Mouse (Mus musculus): ENCODE measurements around the gene Ptpro. TPM values are rescaled to one million over a fixed set of nuclear protein-coding genes. Genes with fewer than 3 reads are reported as not detected.
A peak's percentile ranks its signal among the peaks of the same experiment; 100 is the strongest.

Gene Ptpro
- polyA plus RNA-seq (2015; fragmentation: Nextera tagmentation; extraction: Ambion mirVana), result 2.4 and 2.5 TPM in 2 replicates

DNA sequence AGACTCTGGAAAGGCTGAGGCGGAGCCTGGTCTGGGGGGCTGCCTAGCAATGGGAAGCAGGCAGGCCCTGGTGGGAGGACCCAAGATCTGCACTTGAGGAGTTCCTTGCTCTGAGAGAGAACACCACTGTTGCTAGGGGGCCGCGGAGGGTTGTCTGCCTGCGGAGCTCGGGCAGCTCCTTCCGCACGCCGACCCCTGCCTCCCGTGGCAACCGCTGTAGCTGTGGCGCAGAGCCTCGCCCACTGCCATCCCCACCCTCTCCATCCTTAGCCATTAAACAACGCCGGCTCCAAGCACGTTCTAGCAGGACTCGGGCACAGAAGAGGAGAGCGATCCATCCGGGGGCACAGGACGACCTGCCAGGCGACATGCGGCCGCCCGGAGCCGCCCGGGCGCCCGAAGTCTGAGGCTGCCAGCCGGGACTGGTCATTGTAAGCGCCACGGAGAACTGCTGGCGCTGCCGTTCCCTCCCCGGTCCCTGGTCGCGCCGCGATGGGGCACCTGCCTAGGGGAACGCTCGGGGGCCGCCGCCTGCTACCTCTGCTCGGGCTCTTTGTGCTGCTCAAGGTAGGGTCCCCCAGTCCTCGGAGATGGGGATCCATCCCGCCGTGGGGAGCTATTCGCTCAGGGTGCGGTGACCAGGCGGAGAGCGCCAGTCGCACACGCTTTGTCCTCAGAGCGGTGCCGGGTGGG, at the start of gene Ptpro:
Gene Ptpro (plus strand): TSS at position 126 of the 693 bp plus-strand sequence.
- peak within 1 kb of the TSS; percentile 42 for H3K4me3 ChIP-seq (replicated peaks)
- peak within 1 kb of the TSS; percentile 34 for H3K9ac ChIP-seq
- peak; percentile 78 for ATAC-seq

DNA sequence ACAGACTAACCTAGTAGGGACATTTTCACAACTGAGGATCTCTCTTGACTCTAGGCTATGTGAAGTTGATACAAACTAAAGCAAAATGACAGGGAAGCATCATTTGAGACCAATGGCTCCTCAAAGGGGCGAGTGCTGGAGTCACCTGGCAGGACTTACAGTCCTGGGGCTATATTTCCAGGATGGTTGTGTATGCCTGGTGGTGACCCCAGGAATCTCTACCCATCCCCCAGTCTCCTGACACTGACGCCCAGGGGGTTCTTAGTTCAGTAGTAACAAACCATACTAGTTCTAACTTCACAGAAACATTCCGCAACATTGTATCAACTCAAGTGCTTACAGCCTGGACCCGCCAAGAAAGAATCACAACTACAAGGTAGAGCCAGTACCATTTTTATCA, 49.5 kb upstream of the Ptpro start:
- Histone ChIP-seq H3K4me3 (replicated peaks) (no peak overlapping the region), H3K9me3 (no peaks in the 10 kb centered on the region), H3K4me2 (replicated peaks) (no peak overlapping the region), H3K36me3 (no peaks in the 10 kb centered on the region), H3K27me3 (replicated peaks) (no peaks in the 10 kb centered on the region), H3K4me1 (replicated peaks) (no peaks in the 10 kb centered on the region), H3K9ac (no peak overlapping the region), H3K27ac (no peak overlapping the region)
- no peak for ATAC-seq
- 84% methylated on average over 4 of the region's 4 CpGs for WGBS

More for the DNA sequence above, at the start of gene Ptpro:
- Histone ChIP-seq H3K4me1 (replicated peaks) (0 out of 2 replicates have a peak, but pooled peaks cover 4% of the 10 kb centered on the region), H3K36me3 (no peaks in the 10 kb centered on the region), H3K27ac (no peak within 1 kb of the TSS), H3K27me3 (replicated peaks) (peaks cover 22% of the 10 kb centered on the region), H3K4me2 (replicated peaks) (peak within 1 kb of the TSS; percentile 92), H3K9me3 (no peaks in the 10 kb centered on the region)
- WGBS, result 1% methylated on average over 51 of the region's 53 CpGs

DNA sequence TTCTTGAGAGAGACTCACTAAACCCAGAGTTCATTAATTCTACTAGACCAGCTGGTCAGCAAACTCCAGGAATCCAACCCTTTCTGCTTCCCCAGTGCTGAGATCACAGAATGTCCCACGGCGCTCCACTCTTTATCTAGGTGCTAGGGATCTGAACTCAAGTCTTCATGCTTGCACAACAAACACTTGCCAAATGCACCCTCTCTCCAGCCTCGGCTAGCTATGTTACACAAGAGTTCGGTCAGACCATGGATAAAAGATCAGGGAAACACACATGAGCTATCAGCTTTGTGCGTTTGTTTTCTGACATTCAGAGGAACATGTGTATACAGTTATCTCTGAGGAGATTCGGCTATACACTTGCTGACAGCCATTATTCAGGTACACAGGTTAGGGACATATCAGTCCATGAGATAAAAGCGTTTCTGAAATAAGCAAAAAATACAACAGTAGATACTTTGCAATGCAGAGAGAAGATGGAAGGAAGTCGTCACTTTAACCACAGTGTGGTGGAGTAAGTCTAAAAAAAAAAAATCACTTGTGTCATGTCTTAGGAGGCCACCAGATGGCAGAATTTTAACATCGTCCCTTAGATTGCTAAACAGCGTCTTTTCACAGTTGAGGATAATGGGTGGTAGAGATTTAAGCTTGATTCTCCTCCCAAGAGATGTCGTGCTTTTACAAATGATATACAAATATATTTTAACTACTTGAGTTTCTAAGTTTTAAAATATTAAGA, 46.3 kb upstream of the Ptpro start:
- 58% methylated on average over 11 of the region's 11 CpGs for WGBS
- Histone ChIP-seq H3K4me3 (replicated peaks) (no peak overlapping the region), H3K4me1 (replicated peaks) (no peaks in the 10 kb centered on the region)

DNA sequence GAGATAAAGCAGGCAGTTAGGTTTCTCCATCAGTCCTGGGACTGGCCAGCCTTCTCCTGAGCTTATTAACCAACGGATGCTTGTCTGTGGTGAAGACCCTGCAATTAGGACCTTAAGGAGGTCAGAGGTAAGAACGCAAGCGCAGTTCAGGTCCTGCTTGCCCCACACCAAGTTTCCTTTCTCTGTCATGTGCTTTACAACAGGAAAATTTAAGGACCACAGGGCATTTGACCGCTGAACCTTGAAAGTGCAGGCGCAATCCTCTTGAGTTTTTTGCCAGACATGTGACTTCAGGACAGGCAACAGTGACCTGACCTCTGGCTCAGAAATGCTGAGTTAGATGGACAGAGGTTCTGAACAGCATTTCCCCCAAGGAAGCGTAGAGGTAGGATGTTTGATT, 45.0 kb upstream of the Ptpro start:
- H3K4me3 ChIP-seq (replicated peaks), result no peak overlapping the region
- WGBS, result 88% methylated on average over 6 of the region's 6 CpGs

More for the DNA sequence above, 46.3 kb upstream of the Ptpro start:
- Histone ChIP-seq H3K27ac (no peak overlapping the region), H3K9me3 (no peaks in the 10 kb centered on the region), H3K9ac (no peak overlapping the region), H3K4me2 (replicated peaks) (no peak overlapping the region), H3K27me3 (replicated peaks) (no peaks in the 10 kb centered on the region), H3K36me3 (no peaks in the 10 kb centered on the region)
- ATAC-seq, result no peak

DNA sequence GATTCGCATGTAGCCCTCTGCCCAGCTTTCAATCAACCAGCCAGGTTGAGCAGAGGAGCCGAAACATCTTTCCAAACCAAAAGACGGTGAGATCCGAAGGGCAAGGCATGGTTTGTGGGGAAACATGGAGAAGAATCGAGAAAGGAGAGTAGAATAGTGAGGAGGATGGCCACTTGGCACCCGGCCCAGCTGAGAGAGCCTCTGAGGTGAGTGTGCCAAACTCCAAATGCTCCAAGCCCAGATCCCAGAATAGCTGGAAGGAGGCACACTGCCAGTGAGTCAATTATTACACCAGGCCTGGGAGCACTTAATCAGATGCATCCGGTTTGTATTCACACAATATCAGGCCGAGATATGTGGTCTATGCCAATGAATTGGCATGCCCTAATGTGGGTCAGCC, 42.1 kb upstream of the Ptpro start:
- Histone ChIP-seq H3K4me2 (replicated peaks) (no peak overlapping the region), H3K27me3 (replicated peaks) (no peaks in the 10 kb centered on the region), H3K9me3 (no peaks in the 10 kb centered on the region), H3K36me3 (no peaks in the 10 kb centered on the region), H3K27ac (no peak overlapping the region), H3K4me3 (replicated peaks) (no peak overlapping the region), H3K9ac (no peak overlapping the region), H3K4me1 (replicated peaks) (no peaks in the 10 kb centered on the region)
- 81% methylated on average over 8 of the region's 8 CpGs for WGBS
- ATAC-seq, result no peak

More for the DNA sequence above, 45.0 kb upstream of the Ptpro start:
- ATAC-seq, result no peak
- no peaks in the 10 kb centered on the region for H3K27me3 ChIP-seq (replicated peaks)
- H3K4me1 ChIP-seq (replicated peaks), result no peaks in the 10 kb centered on the region
- H3K4me2 ChIP-seq (replicated peaks), result no peak overlapping the region
- no peaks in the 10 kb centered on the region for H3K9me3 ChIP-seq
- no peak overlapping the region for H3K27ac ChIP-seq
- no peaks in the 10 kb centered on the region for H3K36me3 ChIP-seq
- no peak overlapping the region for H3K9ac ChIP-seq

DNA sequence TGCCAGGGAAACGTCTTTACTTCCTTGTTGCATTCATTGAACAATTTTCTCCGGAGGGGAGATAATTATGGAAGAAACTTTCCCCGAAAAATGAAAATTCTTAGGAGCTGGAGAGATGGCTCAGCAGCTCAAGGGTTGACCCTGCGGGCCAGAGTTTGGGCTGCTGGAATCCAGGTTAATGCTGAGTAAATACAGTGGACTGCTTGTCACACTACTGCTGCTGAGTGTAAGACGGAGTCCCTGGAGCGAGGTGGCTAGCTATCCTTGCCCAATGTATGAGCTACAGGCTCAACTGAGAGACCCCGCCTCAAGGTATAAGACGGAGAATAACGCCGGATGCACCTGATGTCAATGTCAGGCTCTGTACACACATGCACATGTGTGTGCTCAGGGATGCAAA, 41.1 kb upstream of the Ptpro start:
- no peaks in the 10 kb centered on the region for H3K27me3 ChIP-seq (replicated peaks)
- no peak overlapping the region for H3K4me2 ChIP-seq (replicated peaks)
- no peaks in the 10 kb centered on the region for H3K4me1 ChIP-seq (replicated peaks)
- H3K9me3 ChIP-seq, result no peaks in the 10 kb centered on the region
- no peak overlapping the region for H3K9ac ChIP-seq
- no peak for ATAC-seq
- no peak overlapping the region for H3K4me3 ChIP-seq (replicated peaks)
- H3K36me3 ChIP-seq, result no peaks in the 10 kb centered on the region
- 88% methylated on average over 10 of the region's 10 CpGs for WGBS
- H3K27ac ChIP-seq, result no peak overlapping the region

DNA sequence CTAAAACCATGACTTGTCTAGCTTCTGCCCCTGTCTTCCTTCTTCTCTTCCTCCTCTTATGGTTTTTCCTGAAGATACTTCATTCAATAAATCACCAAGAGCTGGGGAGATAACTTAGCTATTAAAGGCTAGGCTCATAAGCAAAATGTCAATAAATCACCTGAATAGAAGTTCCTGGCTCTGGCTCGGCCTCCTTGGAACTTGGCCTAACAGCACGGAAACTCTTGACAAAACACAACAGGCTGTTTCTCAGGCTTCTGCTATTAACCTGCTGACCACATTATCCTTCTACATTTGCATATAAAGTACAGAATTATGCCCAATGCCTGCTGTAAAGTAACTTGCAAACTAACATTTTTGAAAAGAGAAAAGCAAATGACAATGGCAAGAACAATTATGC, 40.7 kb upstream of the Ptpro start:
- Histone ChIP-seq H3K9ac (no peak overlapping the region), H3K27me3 (replicated peaks) (no peaks in the 10 kb centered on the region), H3K27ac (no peak overlapping the region), H3K36me3 (no peaks in the 10 kb centered on the region), H3K4me1 (replicated peaks) (no peaks in the 10 kb centered on the region), H3K9me3 (no peaks in the 10 kb centered on the region), H3K4me2 (replicated peaks) (no peak overlapping the region), H3K4me3 (replicated peaks) (no peak overlapping the region)
- 35% methylated on average over 2 of the region's 2 CpGs for WGBS
- no peak for ATAC-seq

DNA sequence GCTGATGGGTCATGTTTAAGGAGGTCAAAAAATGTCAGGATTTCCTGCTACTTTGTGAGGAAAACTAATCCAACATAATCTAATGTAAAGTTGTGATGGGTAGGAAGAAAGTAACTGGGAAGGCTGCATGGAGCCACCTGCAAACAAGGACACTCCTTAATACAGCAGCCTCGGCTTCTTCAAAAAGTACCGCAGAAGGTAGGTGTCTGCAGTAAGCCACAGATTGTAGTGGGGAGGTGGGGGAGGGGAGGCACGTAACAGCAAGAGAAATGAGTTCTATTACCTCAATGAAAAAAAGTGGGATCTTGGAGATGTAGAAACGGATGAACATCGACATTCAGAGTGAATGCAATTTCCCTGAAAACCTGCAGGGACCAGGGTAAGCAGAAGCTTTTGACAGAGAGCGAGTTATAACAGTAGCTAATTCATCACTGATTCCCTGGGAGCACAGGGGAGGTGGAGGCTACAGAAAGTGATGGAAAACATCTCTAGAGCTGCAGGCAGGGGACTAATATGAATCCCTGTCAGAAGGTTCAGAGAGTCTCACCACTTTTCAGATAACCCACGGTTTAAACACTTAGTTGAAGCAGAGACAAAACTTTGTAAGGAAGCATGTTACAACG, 34.2 kb upstream of the Ptpro start:
- Histone ChIP-seq H3K9ac (no peak overlapping the region), H3K36me3 (no peaks in the 10 kb centered on the region)
- 71% methylated on average over 8 of the region's 8 CpGs for WGBS

DNA sequence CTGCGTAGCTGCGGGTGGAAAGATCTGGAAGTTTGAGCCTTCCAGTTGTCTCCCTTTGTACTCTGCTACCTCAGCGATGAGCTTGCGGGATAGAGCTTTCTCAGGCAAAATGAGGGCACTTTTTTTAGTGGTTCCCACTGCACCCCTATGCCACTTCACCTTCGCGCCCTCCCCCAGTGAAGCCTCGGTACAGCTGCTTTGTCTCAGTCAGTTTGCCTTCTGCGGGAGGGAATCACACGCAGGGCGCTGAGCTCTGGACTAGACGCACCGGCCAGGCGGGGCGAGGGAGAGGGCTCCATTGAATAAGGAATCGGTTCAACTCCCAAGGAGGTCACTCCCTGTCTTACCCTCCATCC, 746 bp downstream of the Ptpro start:
- no peaks in the 10 kb centered on the region for H3K9me3 ChIP-seq
- peak overlapping the region; percentile 92 for H3K4me2 ChIP-seq (replicated peaks)
- no peak for ATAC-seq
- peak overlapping the region; percentile 42 for H3K4me3 ChIP-seq (replicated peaks)
- peaks cover 22% of the 10 kb centered on the region for H3K27me3 ChIP-seq (replicated peaks)
- H3K36me3 ChIP-seq, result no peaks in the 10 kb centered on the region
- 0 out of 2 replicates have a peak, but pooled peaks cover 4% of the 10 kb centered on the region for H3K4me1 ChIP-seq (replicated peaks)
- H3K9ac ChIP-seq, result peak overlapping the region; percentile 34; the same call in 1 of the 2 replicates
- WGBS, result 2% methylated on average over 15 of the region's 15 CpGs
- no peak overlapping the region for H3K27ac ChIP-seq

More for the DNA sequence above, 34.2 kb upstream of the Ptpro start:
- Histone ChIP-seq H3K27me3 (replicated peaks) (no peaks in the 10 kb centered on the region), H3K9me3 (no peaks in the 10 kb centered on the region), H3K4me2 (replicated peaks) (no peak overlapping the region), H3K4me3 (replicated peaks) (no peak overlapping the region), H3K27ac (no peak overlapping the region), H3K4me1 (replicated peaks) (no peaks in the 10 kb centered on the region)
- no peak for ATAC-seq

DNA sequence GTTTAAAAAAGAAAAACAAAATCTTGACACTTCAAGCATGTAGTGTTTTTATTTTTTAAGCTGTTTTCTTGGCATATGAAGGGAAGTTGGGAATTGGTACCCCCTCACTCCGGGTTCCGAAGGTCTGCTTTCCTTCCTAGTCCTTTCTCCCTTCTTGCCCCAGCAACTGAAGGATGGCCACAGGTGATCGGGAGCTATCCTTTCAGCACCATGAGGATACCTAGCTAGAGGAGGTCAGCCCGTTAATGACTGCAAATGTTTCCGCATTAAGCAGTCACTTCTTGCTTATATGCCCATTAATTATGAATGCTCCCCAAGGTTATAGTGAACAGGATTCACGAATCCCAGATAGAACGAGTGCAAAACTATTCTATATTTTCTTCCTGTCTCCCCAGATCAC, 1.3 kb downstream of the Ptpro start:
- Histone ChIP-seq H3K4me2 (replicated peaks) (no peak overlapping the region), H3K27me3 (replicated peaks) (peaks cover 22% of the 10 kb centered on the region), H3K27ac (no peak overlapping the region), H3K9me3 (no peaks in the 10 kb centered on the region), H3K4me1 (replicated peaks) (0 out of 2 replicates have a peak, but pooled peaks cover 4% of the 10 kb centered on the region), H3K36me3 (no peaks in the 10 kb centered on the region), H3K4me3 (replicated peaks) (no peak overlapping the region), H3K9ac (no peak overlapping the region)
- 8% methylated on average over 7 of the region's 7 CpGs for WGBS
- no peak for ATAC-seq

DNA sequence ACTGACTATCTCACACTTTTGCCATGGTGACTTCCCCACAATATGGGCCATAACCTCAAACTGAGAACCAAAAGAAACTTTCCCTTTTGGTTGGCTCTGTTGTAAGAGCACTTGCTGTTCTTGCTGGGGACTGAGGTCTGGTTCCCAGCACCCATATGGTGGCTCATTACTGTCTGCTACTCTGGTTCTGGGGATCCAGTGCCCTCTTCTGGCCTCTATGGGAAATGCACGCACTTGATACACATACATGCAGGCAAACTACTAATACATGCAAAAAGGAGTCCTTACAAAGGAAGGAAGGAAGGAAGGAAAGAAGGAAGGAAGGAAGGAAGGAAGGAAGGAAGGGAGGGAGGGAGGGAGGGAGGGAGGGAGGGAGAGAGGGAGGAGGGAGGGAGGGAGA, 8.9 kb downstream of the Ptpro start:
- 91% methylated on average over 1 of the region's 1 CpGs for WGBS
- Histone ChIP-seq H3K4me1 (replicated peaks) (no peaks in the 10 kb centered on the region), H3K36me3 (no peaks in the 10 kb centered on the region), H3K9me3 (no peaks in the 10 kb centered on the region), H3K4me3 (replicated peaks) (no peak overlapping the region), H3K9ac (no peak overlapping the region), H3K4me2 (replicated peaks) (no peak overlapping the region), H3K27ac (no peak overlapping the region), H3K27me3 (replicated peaks) (no peaks in the 10 kb centered on the region)
- ATAC-seq, result no peak

DNA sequence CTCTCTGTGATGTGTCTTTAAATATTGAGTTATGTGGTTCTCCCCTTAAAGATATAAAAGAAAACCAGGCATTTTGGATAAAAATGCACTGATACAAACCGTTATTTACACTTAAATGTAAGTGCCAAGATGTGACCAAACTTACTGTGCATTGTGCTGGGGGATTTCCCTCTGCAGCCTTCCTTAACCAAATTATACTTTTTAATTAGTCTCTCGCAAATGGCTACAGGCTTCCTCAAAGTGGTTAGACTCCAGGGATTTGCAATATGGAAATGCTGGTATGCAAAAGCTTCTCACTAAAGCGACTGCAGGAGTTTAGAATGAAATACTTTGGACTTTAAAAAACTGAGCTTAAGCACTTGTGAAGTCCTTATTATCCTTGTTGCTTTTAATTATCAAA, 10.0 kb downstream of the Ptpro start:
- 66% methylated on average over 3 of the region's 3 CpGs for WGBS
- H3K9me3 ChIP-seq, result no peaks in the 10 kb centered on the region
- no peaks in the 10 kb centered on the region for H3K27me3 ChIP-seq (replicated peaks)
- H3K4me1 ChIP-seq (replicated peaks), result no peaks in the 10 kb centered on the region
- ATAC-seq, result no peak
- no peaks in the 10 kb centered on the region for H3K36me3 ChIP-seq
- H3K9ac ChIP-seq, result no peak overlapping the region
- H3K27ac ChIP-seq, result no peak overlapping the region
- no peak overlapping the region for H3K4me3 ChIP-seq (replicated peaks)
- no peak overlapping the region for H3K4me2 ChIP-seq (replicated peaks)

Measured in intestine, embryonic 15.5 days (tissue).